Mouse (Mus musculus) spleen, postnatal 4 days (tissue): ENCODE measurements around the gene Rps27.

Experiments
- DNase-seq, 2 experiments: peaks; one replicate each; pipeline ENCODE4 v3.0.0; 2022; ENCODE audit warnings: low spot score in 2 of 2

Rps27 gene

GRCm38 (mm10) chr3:90183581-90183980 lies 29.9 kb downstream of the Rps27 start:
- DNase-seq: no peak

GRCm38 (mm10) chr3:90179566-90179965 lies 33.9 kb downstream of the Rps27 start:
- DNase-seq: no peak
